Mouse (Mus musculus): Measurements from ENCODE around the gene Tcf7l2.
A peak's percentile ranks its signal among the peaks of the same experiment; 100 is the strongest.

Tcf7l2 gene

DNA sequence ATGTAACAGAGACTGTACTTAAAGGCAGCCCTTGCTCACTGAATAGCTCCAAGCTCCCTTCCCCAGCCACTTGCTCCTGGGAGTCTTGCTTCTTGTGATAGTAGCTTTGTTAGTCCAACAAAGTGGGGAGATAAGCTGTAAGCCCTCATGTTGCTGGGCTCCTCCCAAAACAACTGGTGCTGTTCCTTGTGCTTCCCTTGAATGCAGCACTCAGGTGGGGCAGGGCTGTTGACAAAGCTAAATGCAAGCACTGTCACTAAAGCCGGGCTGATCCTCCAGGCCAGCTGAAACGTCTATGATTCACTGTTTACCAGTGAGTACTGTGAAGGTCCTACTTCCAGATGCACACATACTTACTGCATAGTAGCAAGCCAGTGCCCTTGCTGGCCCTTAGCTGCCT lies 120.1 kb downstream of the Tcf7l2 start:
- DNase-seq (ENCODE audit: low spot score), result no peak

- DNase-seq (ENCODE audit: low spot score), result no peak
Observed at GRCm38 (mm10) chr19:55862559-55862958, 120.9 kb downstream of the Tcf7l2 start.

GRCm38 (mm10) chr19:55865049-55865448 lies 123.4 kb downstream of the Tcf7l2 start:
- no peak for DNase-seq (ENCODE audit: low spot score)

GRCm38 (mm10) chr19:55865774-55866578 lies 124.4 kb downstream of the Tcf7l2 start:
- no peak for DNase-seq (ENCODE audit: low spot score)

- DNase-seq (ENCODE audit: low spot score), result no peak
Observed at GRCm38 (mm10) chr19:55867255-55867654, 125.6 kb downstream of the Tcf7l2 start.

- DNase-seq (ENCODE audit: low spot score), result no peak
Observed at GRCm38 (mm10) chr19:55867905-55868304, 126.3 kb downstream of the Tcf7l2 start.

- no peak for DNase-seq (ENCODE audit: low spot score)
Observed at GRCm38 (mm10) chr19:55868597-55868996, 127.0 kb downstream of the Tcf7l2 start.

DNA sequence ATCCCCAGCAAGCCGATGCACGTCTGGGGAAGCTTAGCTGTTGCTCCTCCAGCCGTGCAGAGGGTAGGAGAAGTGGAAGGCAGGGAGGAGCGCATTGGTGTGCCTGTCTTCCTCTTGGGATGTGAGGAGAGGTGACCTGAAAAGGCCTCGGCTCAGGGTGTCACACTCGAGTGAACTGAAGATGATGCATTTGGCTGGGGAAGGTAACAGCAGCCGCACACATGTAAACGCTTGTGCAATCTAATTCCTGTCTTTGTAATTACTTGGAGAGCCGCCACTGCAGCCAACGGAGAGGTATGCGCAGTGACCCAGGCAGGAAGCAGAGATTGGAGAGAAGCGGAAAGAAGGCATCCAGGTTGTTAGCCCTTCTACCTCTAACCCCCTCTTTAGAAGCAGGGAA lies 129.2 kb downstream of the Tcf7l2 start:
- DNase-seq (ENCODE audit: low spot score), result no peak

GRCm38 (mm10) chr19:55871496-55871895 lies 129.9 kb downstream of the Tcf7l2 start:
- no peak for DNase-seq (ENCODE audit: low spot score)

DNA sequence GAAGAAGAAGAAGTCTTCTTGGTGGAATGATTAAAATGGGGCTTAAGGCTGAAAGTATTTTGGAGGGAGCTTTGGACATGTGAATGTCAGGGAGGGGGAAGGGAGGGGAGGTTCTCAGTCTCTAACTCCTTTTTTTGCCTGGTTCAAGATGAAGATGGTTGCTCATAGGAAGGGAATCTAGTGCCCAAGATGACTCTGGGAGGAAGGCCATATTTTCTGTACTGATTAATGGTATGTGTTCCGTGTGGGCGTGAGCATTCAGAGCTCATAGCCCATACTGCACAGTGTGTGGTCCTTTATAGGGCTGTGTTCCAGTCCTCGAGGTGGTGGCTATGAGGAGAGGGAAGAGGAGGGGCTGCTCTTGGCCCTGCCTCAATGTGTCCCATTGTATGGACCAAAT lies 131.6 kb downstream of the Tcf7l2 start:
- no peak for DNase-seq (ENCODE audit: low spot score)

- DNase-seq (ENCODE audit: low spot score), result no peak
Observed at GRCm38 (mm10) chr19:55876501-55876900, 134.9 kb downstream of the Tcf7l2 start.

GRCm38 (mm10) chr19:55877404-55877915 lies 135.8 kb downstream of the Tcf7l2 start:
- peak; percentile 88 for DNase-seq (ENCODE audit: low spot score)

- no peak for DNase-seq (ENCODE audit: low spot score)
Observed at GRCm38 (mm10) chr19:55880664-55881359, 139.2 kb downstream of the Tcf7l2 start.

GRCm38 (mm10) chr19:55886536-55886935 lies 144.9 kb downstream of the Tcf7l2 start:
- DNase-seq (ENCODE audit: low spot score), result no peak

DNA sequence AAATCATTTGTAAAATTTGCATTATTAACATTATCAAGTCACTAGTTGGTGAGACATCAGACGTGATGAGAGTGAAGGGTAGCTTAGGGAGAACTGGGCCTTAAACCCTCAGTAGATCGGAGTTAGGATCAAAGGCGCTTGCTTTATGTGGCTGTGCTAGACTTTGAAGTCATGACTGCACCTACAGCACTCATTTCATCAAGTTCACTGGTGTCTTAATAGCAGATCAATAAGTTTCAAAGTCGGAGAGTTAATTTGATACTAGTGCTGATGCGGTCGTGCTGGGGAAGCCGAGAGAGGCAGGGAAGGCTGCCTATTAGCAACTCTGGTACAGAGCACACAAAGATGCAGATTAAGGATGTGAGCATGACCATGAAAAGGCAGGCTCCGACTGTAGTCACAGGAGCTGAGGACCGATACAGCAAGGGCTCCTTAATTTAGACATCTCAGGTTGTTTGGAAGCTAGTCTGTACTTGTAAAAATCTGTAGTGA lies 150.1 kb downstream of the Tcf7l2 start:
- DNase-seq (ENCODE audit: low spot score), result no peak

DNA sequence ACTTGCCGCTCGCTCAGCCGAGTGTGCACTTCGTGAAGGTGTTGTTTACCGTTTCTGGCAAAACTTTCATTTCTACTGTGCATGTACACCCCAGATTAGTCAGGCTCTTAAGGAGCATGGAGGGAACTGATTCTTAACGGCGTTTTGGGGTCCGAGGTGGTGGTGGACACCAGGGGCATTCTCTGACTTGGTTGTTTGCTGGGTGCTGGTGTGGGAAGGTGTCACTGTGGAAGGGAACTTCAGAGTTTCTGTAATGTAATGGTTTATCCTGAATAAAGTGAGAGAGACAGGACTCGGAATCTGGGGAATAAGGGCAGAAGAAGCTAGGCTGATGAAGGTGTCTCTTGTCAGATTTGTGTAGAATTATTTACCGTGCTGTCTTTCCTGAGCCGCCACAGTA lies 151.9 kb downstream of the Tcf7l2 start:
- DNase-seq (ENCODE audit: low spot score), result no peak

GRCm38 (mm10) chr19:55894396-55894795 lies 152.8 kb downstream of the Tcf7l2 start:
- DNase-seq (ENCODE audit: low spot score), result no peak

DNA sequence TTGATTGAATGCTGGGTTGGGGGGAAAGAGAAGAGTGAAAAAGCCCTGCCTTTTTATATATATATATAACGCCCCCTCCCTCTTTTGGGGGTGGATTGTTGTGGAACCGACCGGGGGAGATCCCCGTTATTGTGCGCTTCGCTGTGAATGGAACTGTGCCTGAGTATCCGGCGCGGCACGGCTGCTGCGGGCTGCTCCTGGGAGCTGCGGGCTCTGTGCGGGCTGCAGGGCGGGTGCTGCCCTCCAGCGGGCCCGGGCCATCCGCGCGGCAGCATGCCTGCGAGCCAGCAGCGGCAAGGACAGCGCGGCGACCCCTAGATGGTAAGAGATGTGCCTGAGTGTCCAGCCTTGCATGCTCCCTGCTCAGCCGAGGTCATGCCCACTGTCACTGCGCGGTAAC lies 153.7 kb downstream of the Tcf7l2 start:
- peak; percentile 80 for DNase-seq (ENCODE audit: low spot score)

- no peak for DNase-seq (ENCODE audit: low spot score)
Observed at GRCm38 (mm10) chr19:55895807-55896420, 154.3 kb downstream of the Tcf7l2 start.

DNA sequence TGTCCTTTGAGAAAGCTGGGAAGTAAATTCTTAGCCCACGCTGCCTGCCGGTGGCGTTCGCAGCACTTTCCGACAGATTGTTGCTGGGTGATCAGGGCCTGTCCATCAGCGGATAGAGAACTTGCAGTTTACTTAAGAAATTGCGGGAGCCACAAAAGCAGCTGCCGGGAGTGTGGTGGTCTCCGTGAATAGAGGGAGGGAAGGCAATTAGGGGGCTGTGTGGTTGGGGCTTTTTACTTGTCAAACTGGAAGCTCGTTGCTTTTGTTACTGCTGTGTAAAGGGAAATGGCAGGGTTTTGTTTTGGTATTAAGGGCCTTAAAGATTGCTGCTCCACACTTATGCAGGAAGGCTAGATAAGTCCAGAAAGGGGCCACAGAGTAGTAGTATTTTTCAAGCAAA lies 155.0 kb downstream of the Tcf7l2 start:
- peak; percentile 75 for DNase-seq (ENCODE audit: low spot score)

DNA sequence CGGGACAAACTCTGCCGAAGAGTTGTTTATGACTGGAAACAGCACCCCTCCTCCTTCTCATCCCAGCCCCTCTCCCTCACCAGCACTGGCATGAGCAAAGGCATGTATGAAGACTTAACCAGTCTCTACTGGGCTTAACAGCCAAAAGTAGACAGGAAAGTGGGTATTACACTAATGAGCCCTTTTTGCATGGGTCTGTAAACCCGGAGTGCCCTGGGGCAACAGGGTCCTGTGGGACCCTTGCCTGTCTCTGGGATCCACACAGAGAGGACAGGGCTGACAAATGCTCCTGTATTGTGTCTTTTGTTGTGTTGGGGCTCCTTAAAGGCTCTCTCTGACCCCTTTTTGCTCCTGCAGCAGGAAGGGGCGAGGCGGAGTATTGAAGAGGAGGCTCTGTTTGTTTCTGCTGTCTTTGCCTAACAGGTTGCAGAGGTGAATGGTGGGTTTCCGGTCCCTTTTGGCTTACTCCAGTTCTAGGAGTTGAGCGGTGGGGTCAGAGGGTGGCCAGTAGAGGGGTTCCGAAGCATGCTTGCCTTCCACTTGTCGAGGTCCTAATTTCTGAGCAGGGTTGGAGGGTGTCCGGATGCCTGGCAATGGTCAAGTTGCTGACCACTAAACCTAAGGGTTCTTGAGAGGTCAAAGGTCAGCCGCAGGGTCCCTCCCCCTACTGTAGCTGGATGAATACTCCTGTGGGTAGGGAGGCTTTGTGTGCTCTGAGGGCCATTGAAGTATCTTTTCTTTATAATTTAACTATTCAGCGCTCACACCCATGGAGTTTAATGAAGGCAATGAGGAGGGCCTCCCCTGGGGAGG lies 161.2 kb downstream of the Tcf7l2 start:
- DNase-seq (ENCODE audit: low spot score), result peak; percentile 55

DNA sequence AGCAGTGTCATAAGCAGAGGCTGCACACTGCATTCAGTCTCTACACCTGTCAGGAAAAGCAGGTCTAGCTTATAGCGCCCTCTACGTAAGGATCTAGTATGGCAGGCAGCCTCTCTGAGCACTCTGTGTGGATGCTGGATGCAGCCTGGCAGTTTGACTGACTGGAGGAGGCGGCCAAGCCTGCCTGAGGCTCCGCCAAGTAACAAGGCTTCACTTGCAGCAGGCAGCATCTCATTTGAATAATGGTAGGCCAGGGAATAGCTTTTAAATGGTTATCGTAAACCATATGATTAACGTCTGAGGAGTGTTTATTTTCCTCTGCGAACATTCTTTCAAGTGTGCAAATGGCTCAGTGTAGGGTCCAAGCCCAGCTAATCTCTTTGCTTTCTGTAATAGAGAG lies 167.4 kb downstream of the Tcf7l2 start:
- DNase-seq (ENCODE audit: low spot score), result peak; percentile 56

Data from embryo, embryonic 10.5 days (tissue).